Mouse (Mus musculus) retina, adult 2 months (tissue): Measurements from ENCODE around the gene Smdt1.

ENCODE experiments used
- DNase-seq: peaks from one replicate; pipeline ENCODE4 v3.0.0-alpha.2; 2012; ENCODE audit warnings: low read depth, low spot score

Gene Smdt1

GRCm38 (mm10) chr15:82338593-82339112 is at the start of gene Smdt1, which contains the start of the genes Naga and Pheta2:
Gene Smdt1, plus strand, starts transcription at chr15:82338959.
Gene Naga, minus strand, starts transcription at chr15:82338925.
Gene Pheta2, plus strand, starts transcription at chr15:82338942.
- peak; percentile 90 for DNase-seq

GRCm38 (mm10) chr15:82290252-82290651 is 48.5 kb upstream of the Smdt1 start:
- no peak for DNase-seq

GRCm38 (mm10) chr15:82292851-82293250 is 45.9 kb upstream of the Smdt1 start:
- DNase-seq = no peak

- DNase-seq = no peak
Observed at GRCm38 (mm10) chr15:82293271-82293711, 45.5 kb upstream of the Smdt1 start.

GRCm38 (mm10) chr15:82294059-82294458 is 44.7 kb upstream of the Smdt1 start:
- no peak for DNase-seq

GRCm38 (mm10) chr15:82298764-82299561 is 39.8 kb upstream of the Smdt1 start, which contains the start of gene Wbp2nl:
Gene Wbp2nl, plus strand, starts transcription at chr15:82298954.
- DNase-seq = no peak

- DNase-seq = no peak
Observed at GRCm38 (mm10) chr15:82307107-82307506, 31.7 kb upstream of the Smdt1 start.

GRCm38 (mm10) chr15:82308416-82308815 is 30.3 kb upstream of the Smdt1 start:
- DNase-seq = no peak

GRCm38 (mm10) chr15:82317839-82318238 is 20.9 kb upstream of the Smdt1 start:
- no peak for DNase-seq

- DNase-seq = no peak
Observed at GRCm38 (mm10) chr15:82319613-82320012, 19.1 kb upstream of the Smdt1 start.

- DNase-seq = no peak
Observed at GRCm38 (mm10) chr15:82322195-82322594, 16.6 kb upstream of the Smdt1 start.

GRCm38 (mm10) chr15:82325382-82325781 is 13.4 kb upstream of the Smdt1 start:
- no peak for DNase-seq

GRCm38 (mm10) chr15:82335194-82335593 is 3.6 kb upstream of the Smdt1 start:
- DNase-seq = no peak

GRCm38 (mm10) chr15:82336629-82337028 is 2.1 kb upstream of the Smdt1 start:
- no peak for DNase-seq

GRCm38 (mm10) chr15:82337875-82338274 is 884 bp upstream of the Smdt1 start:
- no peak for DNase-seq

- no peak for DNase-seq
Observed at GRCm38 (mm10) chr15:82339150-82339549, 391 bp downstream of the Smdt1 start.

GRCm38 (mm10) chr15:82339634-82340254 is 985 bp downstream of the Smdt1 start:
- no peak for DNase-seq

GRCm38 (mm10) chr15:82340414-82341035 is 1.8 kb downstream of the Smdt1 start:
- no peak for DNase-seq

- no peak for DNase-seq
Observed at GRCm38 (mm10) chr15:82341036-82341501, 2.3 kb downstream of the Smdt1 start.

GRCm38 (mm10) chr15:82341675-82342542 is 3.1 kb downstream of the Smdt1 start:
- DNase-seq = no peak

- no peak for DNase-seq
Observed at GRCm38 (mm10) chr15:82342543-82342935, 3.8 kb downstream of the Smdt1 start.
